9 mouse cellular contexts compared by ENCODE assay signal in the genomic region with DNA sequence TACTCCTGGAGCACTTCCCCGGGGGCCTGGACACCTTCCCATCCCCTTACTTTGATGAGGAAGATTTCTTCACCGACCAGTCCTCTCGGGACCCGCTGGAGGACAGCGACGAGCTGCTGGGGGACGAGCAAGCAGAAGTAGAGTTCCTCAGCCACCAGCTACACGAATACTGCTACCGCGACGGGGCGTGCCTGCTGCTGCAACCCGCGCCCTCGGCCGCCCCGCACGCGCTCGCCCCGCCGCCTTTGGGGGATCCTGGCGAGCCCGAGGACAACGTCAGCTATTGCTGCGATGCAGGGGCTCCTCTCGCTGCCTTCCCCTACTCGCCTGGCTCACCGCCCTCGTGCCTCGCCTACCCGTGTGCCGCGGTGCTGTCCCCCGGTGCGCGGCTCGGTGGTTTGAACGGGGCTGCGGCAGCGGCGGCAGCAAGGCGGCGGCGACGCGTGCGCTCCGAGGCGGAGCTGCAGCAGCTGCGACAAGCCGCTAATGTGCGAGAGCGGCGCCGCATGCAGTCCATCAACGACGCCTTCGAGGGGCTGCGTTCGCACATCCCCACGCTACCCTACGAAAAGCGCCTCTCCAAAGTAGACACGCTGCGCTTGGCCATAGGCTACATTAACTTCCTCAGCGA. TPM values are rescaled to one million over a fixed set of nuclear protein-coding genes. Genes with fewer than 3 reads are reported as not detected.
A peak's percentile ranks its signal among the peaks of the same experiment; 100 is the strongest.
DNase-seq lines count a peak whose midpoint lies in the region; ATAC-seq and TF ChIP-seq lines count a peak whose summit lies in the region.
"Had no signal": no experiment of that assay in that cellular context is flagged by ENCODE, and none has a peak within 500 bp of the region (broad histone marks: within the 10 kb centered on the region; RNA-seq: fewer than 3 reads in every experiment).

No protein-coding gene starts in this region.

- peak overlapping the region; percentile 33 for H3K4me3 ChIP-seq in lung, embryonic 14.5 days (ENCODE audit: low read depth, low read length)
- H3K4me3 ChIP-seq in forebrain, embryonic 13.5 days = peak overlapping the region; percentile 39
- H3K4me3 ChIP-seq in limb, embryonic 12.5 days (replicated peaks) = peak overlapping the region; percentile 33
- H3K4me3 ChIP-seq in stomach, embryonic 15.5 days (replicated peaks) = peak overlapping the region; percentile 36
- H3K4me3 ChIP-seq: megakaryocyte, embryonic 14.5 days had no signal

- peak overlapping the region; percentile 55 for H3K4me2 ChIP-seq in lung, embryonic 14.5 days
- peak overlapping the region; percentile 63 for H3K4me2 ChIP-seq in forebrain, embryonic 13.5 days
- H3K4me2 ChIP-seq in limb, embryonic 12.5 days = peak overlapping the region; percentile 54
- peak overlapping the region; percentile 51 for H3K4me2 ChIP-seq in stomach, embryonic 15.5 days

- DNase-seq in lung, embryonic 14.5 days = peak; percentile 72
- no peak for DNase-seq in lung, postnatal 36 days
- no peak for DNase-seq in cerebellum, adult 9-10 months
- DNase-seq in right cerebral cortex, postnatal 25 days = no peak
- DNase-seq: kidney, adult 2 months had no signal

- no peaks in the 10 kb centered on the region for H3K9me3 ChIP-seq in lung, embryonic 14.5 days (ENCODE audit: low read depth, low read length)
- no peaks in the 10 kb centered on the region for H3K9me3 ChIP-seq in forebrain, embryonic 13.5 days (replicated peaks)
- no peaks in the 10 kb centered on the region for H3K9me3 ChIP-seq in limb, embryonic 12.5 days
- no peaks in the 10 kb centered on the region for H3K9me3 ChIP-seq in stomach, embryonic 15.5 days
- H3K9me3 ChIP-seq: megakaryocyte, embryonic 14.5 days had no signal

- 0 out of 2 replicates have a peak, but pooled peaks cover 4% of the 10 kb centered on the region for H3K4me1 ChIP-seq in lung, embryonic 14.5 days (ENCODE audit: insufficient read depth)
- H3K4me1 ChIP-seq in forebrain, embryonic 13.5 days = peaks cover 28% of the 10 kb centered on the region
- peaks cover 30% of the 10 kb centered on the region for H3K4me1 ChIP-seq in limb, embryonic 12.5 days (replicated peaks)
- peaks cover 18% of the 10 kb centered on the region; the same call in 1 of the 2 replicates for H3K4me1 ChIP-seq in stomach, embryonic 15.5 days

- under 1% methylated on average over 65 of the region's 67 CpGs for WGBS in lung, embryonic 14.5 days
- under 1% methylated on average over 65 of the region's 67 CpGs for WGBS in forebrain, embryonic 13.5 days
- WGBS in limb, embryonic 12.5 days = under 1% methylated on average over 67 of the region's 67 CpGs
- under 1% methylated on average over 67 of the region's 67 CpGs for WGBS in stomach, embryonic 15.5 days

- H3K27me3 ChIP-seq in lung, embryonic 14.5 days (ENCODE audit: insufficient read depth, low read length) = peaks cover 96% of the 10 kb centered on the region
- peaks cover 99% of the 10 kb centered on the region for H3K27me3 ChIP-seq in forebrain, embryonic 13.5 days
- H3K27me3 ChIP-seq in limb, embryonic 12.5 days = peaks cover 97% of the 10 kb centered on the region
- H3K27me3 ChIP-seq in stomach, embryonic 15.5 days (replicated peaks) = peaks cover 91% of the 10 kb centered on the region

- TF ChIP-seq CTCF in lung, embryonic 14.5 days (IDR thresholded peaks at IDR 0.05; ENCODE audit: low read depth) = no peak

- no peak overlapping the region for H3K9ac ChIP-seq in lung, embryonic 14.5 days
- H3K9ac ChIP-seq in forebrain, embryonic 13.5 days = peak overlapping the region; percentile 16; the same call in 1 of the 2 replicates
- H3K9ac ChIP-seq in limb, embryonic 12.5 days (replicated peaks) = no peak overlapping the region
- no peak overlapping the region for H3K9ac ChIP-seq in stomach, embryonic 15.5 days

- no peaks in the 10 kb centered on the region for H3K36me3 ChIP-seq in lung, embryonic 14.5 days (ENCODE audit: insufficient read depth)
- H3K36me3 ChIP-seq in forebrain, embryonic 13.5 days (ENCODE audit: poor library complexity, severe bottlenecking) = no peaks in the 10 kb centered on the region
- no peaks in the 10 kb centered on the region for H3K36me3 ChIP-seq in limb, embryonic 12.5 days
- no peaks in the 10 kb centered on the region for H3K36me3 ChIP-seq in stomach, embryonic 15.5 days

- no peak overlapping the region for H3K27ac ChIP-seq in lung, embryonic 14.5 days (ENCODE audit: low read depth)
- no peak overlapping the region for H3K27ac ChIP-seq in forebrain, embryonic 13.5 days
- no peak overlapping the region for H3K27ac ChIP-seq in limb, embryonic 12.5 days
- peak overlapping the region; percentile 40; the same call in 1 of the 2 replicates for H3K27ac ChIP-seq in stomach, embryonic 15.5 days

- ATAC-seq in lung, embryonic 14.5 days (ENCODE audit: insufficient read depth) = peak; percentile 62
- peak; percentile 46 for ATAC-seq in forebrain, embryonic 13.5 days
- ATAC-seq in limb, embryonic 12.5 days (ENCODE audit: insufficient number of reproducible peaks, insufficient read depth, low FRiP score, low TSS enrichment, low read depth) = no peak
- ATAC-seq in stomach, embryonic 15.5 days (ENCODE audit: insufficient read depth, low FRiP score, low read depth) = no peak

RNA-seq across cellular contexts. Expression of a gene that starts 0.5 kb away (rescaled TPM):
- polyA plus RNA-seq in lung, embryonic 14.5 days (2014; fragmentation: Nextera tagmentation; extraction: Ambion mirVana) = not detected in 2 replicates
- 0.24 and 0.36 TPM in 2 replicates for polyA plus RNA-seq in forebrain, embryonic 13.5 days (2015; fragmentation: Nextera tagmentation; extraction: Ambion mirVana)
- not detected in 2 replicates for polyA plus RNA-seq in limb, embryonic 12.5 days (2016; fragmentation: Nextera tagmentation; extraction: Ambion mirVana)
- polyA plus RNA-seq in stomach, embryonic 15.5 days (2015; fragmentation: Nextera tagmentation; extraction: Ambion mirVana) = 27.9 and 39.8 TPM in 2 replicates
- polyA plus RNA-seq: kidney, adult 2 months had no signal

Comparison
In these comparisons a context has a peak if more than half of its experiments do, and no peak if none do; other contexts are left out.
1. ATAC-seq: peak in lung, embryonic 14.5 days (single experiment) and forebrain, embryonic 13.5 days (single experiment); none in limb, embryonic 12.5 days (single experiment) and stomach, embryonic 15.5 days (single experiment).
2. RNA of a gene that starts 0.5 kb away (polyA plus RNA-seq): 27.9 to 39.8 TPM in stomach, embryonic 15.5 days; 0.24 to 0.36 TPM in forebrain, embryonic 13.5 days, not detected in lung, embryonic 14.5 days and not detected in limb, embryonic 12.5 days; every median in the first group is over 10 times any median in the second.
3. Peak in every context shown above with its lines, with median percentiles within 50 percentile points of each other: H3K4me2 ChIP-seq and H3K4me3 ChIP-seq.